Mouse (Mus musculus): ENCODE measurements around the gene Pafah2.

The Pafah2 gene

GRCm38 (mm10) chr4:134432686-134433360 is 36.7 kb downstream of the Pafah2 start:
- no peak for TF ChIP-seq GATA4 (IDR thresholded peaks at IDR 0.05; ENCODE audit: insufficient replicate concordance, low read length)

DNA sequence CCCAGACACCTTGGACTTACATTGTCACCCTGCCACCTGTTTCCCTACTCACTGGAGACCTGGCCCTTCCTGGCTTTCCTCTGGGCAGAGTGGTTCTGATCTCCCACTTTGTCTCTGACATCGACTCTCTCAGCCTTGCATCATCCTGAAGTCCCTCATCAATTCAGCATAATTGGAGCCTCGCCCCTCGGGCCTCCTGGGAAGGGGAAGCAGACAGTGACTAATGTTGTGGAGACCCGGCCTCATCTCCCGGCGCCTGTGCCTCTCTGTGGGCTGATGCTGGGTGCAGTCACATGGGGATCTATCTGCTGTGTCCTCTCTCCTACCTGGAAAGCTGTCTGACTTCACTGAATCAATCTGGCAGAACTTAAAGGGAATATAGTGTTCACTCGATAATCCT is 40.1 kb downstream of the Pafah2 start:
- no peak for TF ChIP-seq GATA4 (IDR thresholded peaks at IDR 0.05; ENCODE audit: insufficient replicate concordance, low read length)

DNA sequence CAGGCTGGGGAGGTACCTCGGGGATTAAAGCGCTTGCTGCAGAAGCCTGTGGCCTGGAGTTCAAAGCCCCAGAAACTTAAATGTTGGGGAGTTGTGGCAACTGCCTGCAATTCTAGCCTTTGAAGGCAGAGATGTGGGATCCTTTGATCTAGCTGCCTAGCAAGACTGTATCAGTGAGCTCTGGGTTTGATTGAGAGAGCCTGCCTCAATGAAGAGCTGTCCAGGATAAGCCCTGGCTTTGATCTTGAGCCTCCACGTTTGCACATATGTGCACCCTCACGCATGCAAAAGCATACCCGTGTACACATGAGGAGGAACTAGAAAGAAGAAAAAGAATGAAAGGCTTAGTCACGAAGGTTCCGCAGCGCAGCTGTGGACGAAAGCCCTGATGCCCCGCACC is 40.5 kb downstream of the Pafah2 start:
- no peak for TF ChIP-seq GATA4 (IDR thresholded peaks at IDR 0.05; ENCODE audit: insufficient replicate concordance, low read length)

DNA sequence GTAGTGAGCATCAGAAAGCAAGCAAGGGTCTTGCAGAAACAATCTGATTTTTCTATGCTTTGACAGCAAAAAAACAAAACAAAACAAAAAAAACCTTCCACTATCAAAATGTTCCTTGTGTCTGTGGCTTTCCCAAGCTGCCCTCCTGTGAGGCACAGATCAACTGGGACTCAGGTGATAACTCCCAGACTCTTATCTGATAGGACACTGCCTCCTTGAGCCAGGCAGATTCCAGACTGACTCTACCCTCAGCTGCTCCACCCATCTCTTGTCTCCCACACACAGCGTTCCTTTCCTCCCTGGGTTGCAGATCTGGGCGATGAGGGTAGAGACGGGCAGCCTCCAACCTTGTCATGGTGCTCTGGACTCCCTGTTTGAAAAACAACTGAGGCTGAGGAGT is 43.0 kb downstream of the Pafah2 start:
- no peak for TF ChIP-seq GATA4 (IDR thresholded peaks at IDR 0.05; ENCODE audit: insufficient replicate concordance, low read length)

DNA sequence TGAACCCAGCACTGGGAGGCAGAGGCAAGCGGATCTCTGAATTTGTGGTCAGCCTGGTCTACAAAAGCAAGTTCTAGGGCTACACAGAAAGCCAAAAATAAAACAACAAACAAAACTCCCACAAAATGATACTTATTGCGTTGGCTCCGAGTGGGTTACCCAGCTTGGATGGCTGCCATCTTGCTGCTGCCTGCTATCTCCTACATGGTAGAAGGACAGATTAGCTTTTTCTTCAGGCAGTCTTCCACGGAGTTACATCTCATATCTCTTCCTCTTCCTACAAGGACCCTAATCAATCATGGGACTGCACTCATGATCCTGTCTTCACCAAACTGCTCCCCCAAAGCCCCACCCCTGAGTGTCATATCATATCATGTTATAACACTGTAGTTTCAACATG is 43.8 kb downstream of the Pafah2 start:
- no peak for TF ChIP-seq GATA4 (IDR thresholded peaks at IDR 0.05; ENCODE audit: insufficient replicate concordance, low read length)

GRCm38 (mm10) chr4:134442216-134442615 is 46.1 kb downstream of the Pafah2 start:
- no peak for TF ChIP-seq GATA4 (IDR thresholded peaks at IDR 0.05; ENCODE audit: insufficient replicate concordance, low read length)

DNA sequence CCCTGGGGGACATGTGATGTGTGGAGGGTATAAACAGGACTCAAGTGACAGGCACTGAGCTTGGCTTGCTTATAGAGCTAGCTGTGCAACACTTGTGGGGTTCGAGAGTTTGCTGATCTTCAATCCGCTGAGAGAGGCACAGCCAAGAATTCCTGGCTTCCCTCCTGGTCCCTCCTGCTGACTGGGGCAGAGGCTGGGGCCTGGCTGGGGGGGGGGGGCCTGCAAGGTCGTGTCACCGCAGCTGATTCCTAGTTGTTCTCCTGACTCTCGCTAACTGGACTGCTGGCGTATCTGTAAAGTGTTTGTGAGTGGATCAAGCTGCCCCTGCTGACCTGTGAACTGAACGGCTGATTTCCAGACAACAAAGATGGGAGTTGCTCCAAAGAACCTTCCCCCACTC is 47.5 kb downstream of the Pafah2 start:
- TF ChIP-seq GATA4 (IDR thresholded peaks at IDR 0.05; ENCODE audit: insufficient replicate concordance, low read length) = no peak

GRCm38 (mm10) chr4:134444949-134445348 is 48.8 kb downstream of the Pafah2 start:
- no peak for TF ChIP-seq GATA4 (IDR thresholded peaks at IDR 0.05; ENCODE audit: insufficient replicate concordance, low read length)

DNA sequence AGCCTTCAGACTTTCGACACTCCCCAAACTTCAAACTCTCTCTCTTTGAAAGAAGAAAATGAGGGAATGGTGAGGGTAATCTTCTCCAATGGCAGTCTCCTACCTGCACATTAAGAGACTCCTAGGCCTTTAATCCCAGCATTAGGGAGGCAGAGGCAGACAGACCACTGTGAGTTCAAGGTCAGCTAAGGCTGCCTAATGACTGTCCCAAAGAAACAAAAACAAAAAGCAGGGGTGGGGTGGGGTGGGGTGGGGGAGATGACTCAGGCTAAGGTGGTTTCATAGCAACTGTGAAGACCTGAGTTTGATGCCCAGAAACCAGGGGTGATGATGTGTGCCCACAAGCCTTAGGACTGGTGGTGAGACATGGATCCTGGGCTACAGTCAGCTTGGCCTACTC is 49.4 kb downstream of the Pafah2 start:
- no peak for TF ChIP-seq GATA4 (IDR thresholded peaks at IDR 0.05; ENCODE audit: insufficient replicate concordance, low read length)

- TF ChIP-seq GATA4 (IDR thresholded peaks at IDR 0.05; ENCODE audit: insufficient replicate concordance, low read length) = no peak
These were observed 51.8 kb downstream of the Pafah2 start for GRCm38 (mm10) chr4:134447966-134448365.

DNA sequence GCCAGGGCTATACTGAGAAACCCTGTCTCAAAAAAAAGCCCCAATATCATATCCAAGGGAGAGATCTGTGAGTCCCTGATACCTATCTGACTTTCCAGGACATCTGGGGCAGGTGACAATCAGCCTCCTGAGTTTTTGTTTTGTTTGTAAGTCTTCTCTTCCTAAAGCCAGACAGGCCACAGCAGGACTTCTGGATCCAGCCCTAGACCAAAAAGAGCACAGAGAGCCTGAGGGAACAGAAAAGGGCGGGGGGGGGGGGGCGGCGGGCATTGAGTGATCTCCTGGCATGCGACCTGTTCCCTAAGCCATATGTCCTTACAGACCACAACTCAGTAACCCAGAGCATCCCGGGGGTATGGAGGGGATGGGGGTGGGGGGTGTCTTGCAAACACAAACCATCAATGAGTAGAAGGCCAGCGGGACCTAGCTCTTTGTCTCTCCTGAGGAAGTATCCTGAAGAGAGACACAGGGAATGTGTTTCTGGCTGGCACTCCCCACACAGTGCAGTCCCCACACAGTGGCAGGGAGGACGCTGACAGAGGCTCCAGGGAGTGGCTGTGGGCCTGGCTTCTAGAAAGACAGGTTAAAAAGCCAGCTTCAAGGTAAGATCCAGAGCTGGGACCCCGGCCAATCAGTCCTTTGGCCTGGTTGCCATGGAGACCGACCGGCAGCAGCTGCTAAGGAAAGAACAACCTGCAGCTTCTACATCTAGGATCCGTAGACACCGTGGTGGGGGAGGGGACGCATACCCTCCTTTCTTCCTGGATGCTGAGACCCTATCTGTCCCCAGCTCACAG is 53.7 kb downstream of the Pafah2 start:
- TF ChIP-seq GATA4 (IDR thresholded peaks at IDR 0.05; ENCODE audit: insufficient replicate concordance, low read length) = no peak

GRCm38 (mm10) chr4:134450392-134451195 is 54.5 kb downstream of the Pafah2 start:
- TF ChIP-seq GATA4 (IDR thresholded peaks at IDR 0.05; ENCODE audit: insufficient replicate concordance, low read length) = no peak

DNA sequence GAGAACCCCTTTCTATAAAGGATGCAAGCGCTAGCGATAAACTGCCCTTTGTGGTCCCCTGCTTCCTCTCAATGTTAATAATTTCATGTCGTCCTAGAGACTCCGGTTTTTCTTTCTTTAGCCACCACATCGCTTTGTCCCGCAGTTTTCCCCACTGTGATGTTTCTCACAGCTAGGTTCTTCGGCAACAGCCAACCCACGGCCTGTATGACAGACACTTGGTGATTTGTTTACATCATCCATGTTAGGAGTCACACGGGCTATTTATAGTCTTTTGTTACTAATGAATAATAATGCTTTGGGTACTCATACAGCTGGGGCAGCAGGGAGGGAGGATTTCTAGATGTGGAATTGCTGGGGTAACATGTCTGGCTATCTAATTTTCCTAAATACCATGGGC is 55.4 kb downstream of the Pafah2 start:
- no peak for TF ChIP-seq GATA4 (IDR thresholded peaks at IDR 0.05; ENCODE audit: insufficient replicate concordance, low read length)

DNA sequence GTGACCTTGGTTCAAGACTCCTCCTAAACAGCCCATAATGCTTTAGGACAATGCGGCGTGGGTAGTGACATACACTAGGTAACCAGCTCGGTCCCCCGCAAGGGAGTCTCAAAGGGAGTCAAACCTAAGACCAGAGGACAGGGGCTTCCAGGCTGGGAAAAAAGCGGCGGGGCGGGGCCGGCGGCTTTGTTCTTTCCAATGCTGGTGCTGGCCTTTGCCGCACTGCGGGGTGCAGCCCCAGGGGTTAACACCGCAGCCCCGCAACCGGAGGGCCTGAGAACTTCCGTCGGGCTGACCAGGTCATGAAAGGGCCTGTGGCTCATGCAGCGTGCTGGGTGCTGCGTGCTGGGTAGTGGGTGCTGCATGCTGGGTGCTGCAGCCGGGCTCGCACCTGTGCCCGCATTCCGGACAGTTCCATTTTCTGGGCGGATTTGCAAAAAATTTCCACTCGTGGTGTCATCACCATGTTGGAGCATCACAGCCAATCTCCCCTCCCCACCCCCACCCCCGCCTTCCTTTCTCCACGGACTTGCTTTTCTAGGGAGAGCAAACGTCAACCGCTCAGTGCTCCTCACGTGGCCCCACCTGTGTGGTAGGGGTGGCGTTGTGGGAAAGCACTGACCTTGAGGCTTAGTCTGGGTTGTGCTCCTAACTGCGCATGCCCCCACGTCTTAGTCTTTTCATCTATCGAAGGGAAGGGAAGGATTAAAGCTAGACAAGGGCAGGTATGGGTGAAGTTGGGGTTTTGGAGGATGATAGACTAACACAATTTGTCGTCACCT is 57.7 kb downstream of the Pafah2 start:
- TF ChIP-seq GATA4 (IDR thresholded peaks at IDR 0.05; ENCODE audit: insufficient replicate concordance, low read length) = no peak

- peak; percentile 22; the same call in 1 of the 2 replicates for TF ChIP-seq GATA4 (IDR thresholded peaks at IDR 0.05; ENCODE audit: insufficient replicate concordance, low read length)
These were observed 59.2 kb downstream of the Pafah2 start for GRCm38 (mm10) chr4:134455310-134455709.

All from liver, adult (tissue).